Mouse (Mus musculus) midbrain, postnatal 0 days (tissue): ENCODE results near the gene Gm21970. TPM values are rescaled to one million over a fixed set of nuclear protein-coding genes. Genes with fewer than 3 reads are reported as not detected.

Experiments used
- ATAC-seq: fragments of 200-750 bp; cut with Nextera tagmentation; 2 replicates; pipeline ENCODE4 v1.8.0; 2017; ENCODE audit warnings: moderate number of reproducible peaks, mild to moderate bottlenecking, moderate TSS enrichment, moderate library complexity; ENCODE audit not compliant: low FRiP score
- DNase-seq: peaks from one replicate; pipeline ENCODE4 v3.0.0-alpha.2; 2015; ENCODE audit warnings: low spot score
- H3K27ac ChIP-seq: fragments of 300-500 bp; sonication (generic); 2 replicates; pipeline ENCODE4 v1.5.1; 2014; ENCODE audit warnings: low read depth, mild to moderate bottlenecking, low read length, mixed read lengths
- H3K27me3 ChIP-seq: fragments of 300-500 bp; sonication (generic); 2 replicates; pipeline ENCODE4 v1.6.1; 2014; ENCODE audit warnings: low read length, control low read depth, mixed read lengths; ENCODE audit not compliant: insufficient read depth
- H3K36me3 ChIP-seq: fragments of 300-500 bp; sonication (generic); 2 replicates; pipeline ENCODE4 v1.6.1; 2014; ENCODE audit warnings: low read length, control low read depth, mixed read lengths; ENCODE audit not compliant: insufficient read depth
- H3K4me1 ChIP-seq: fragments of 300-500 bp; sonication (generic); 2 replicates; pipeline ENCODE4 v1.6.1; 2014; ENCODE audit warnings: mild to moderate bottlenecking, control low read depth, antibody characterized with exemption, low read length, mixed read lengths; ENCODE audit not compliant: insufficient read depth
- H3K4me2 ChIP-seq: fragments of 300-500 bp; sonication (generic); 2 replicates; pipeline ENCODE4 v1.6.1; 2014; ENCODE audit warnings: low read depth, mild to moderate bottlenecking, low read length, mixed read lengths; ENCODE audit not compliant: poor library complexity, severe bottlenecking
- H3K4me3 ChIP-seq: fragments of 300-500 bp; sonication (generic); 2 replicates; pipeline ENCODE4 v1.5.1; 2014; ENCODE audit warnings: low read depth, mild to moderate bottlenecking, low read length, moderate library complexity
- H3K9ac ChIP-seq: fragments of 300-500 bp; sonication (generic); replicated peaks from 2 replicates; pipeline ENCODE4 v1.6.1; 2014; ENCODE audit warnings: mild to moderate bottlenecking, low read length, moderate library complexity, mixed read lengths; ENCODE audit not compliant: poor library complexity, severe bottlenecking
- H3K9me3 ChIP-seq: fragments of 300-500 bp; sonication (generic); 2 replicates; pipeline ENCODE4 v1.6.1; 2016; ENCODE audit warnings: low read length, control low read depth
- CTCF ChIP-seq: IDR thresholded peaks from 2 replicates; pipeline ENCODE4 v1.5.1; 2016; ENCODE audit warnings: antibody characterized with exemption, mild to moderate bottlenecking
- WGBS: fragments of 180-500 bp; shearing (Covaris S2); extraction: QIAGEN DNeasy Blood & Tissue Kit; methylation state at CpG from one replicate; pipeline ENCODE4 v1.1.7; 2014; 5-methylcytosine and 5-hydroxymethylcytosine counted together
- polyA plus RNA-seq: library from polyadenylated mRNA; unstranded; fragments of >200 nt; fragmentation: Nextera tagmentation; extraction: Ambion mirVana; gene quantifications from 2 replicates; pipeline ENCODE4 v1.2.1, GENCODE M21; 2015
- total RNA-seq: library from RNA; depleted of rRNA; stranded (reverse); fragments of >200 nt; gene quantifications from 2 replicates; pipeline ENCODE4 v1.2.3, GENCODE M21; 2014

Gene Gm21970
- total and polyA plus RNA-seq, 2 experiments from 2014 or later, result not detected

DNA sequence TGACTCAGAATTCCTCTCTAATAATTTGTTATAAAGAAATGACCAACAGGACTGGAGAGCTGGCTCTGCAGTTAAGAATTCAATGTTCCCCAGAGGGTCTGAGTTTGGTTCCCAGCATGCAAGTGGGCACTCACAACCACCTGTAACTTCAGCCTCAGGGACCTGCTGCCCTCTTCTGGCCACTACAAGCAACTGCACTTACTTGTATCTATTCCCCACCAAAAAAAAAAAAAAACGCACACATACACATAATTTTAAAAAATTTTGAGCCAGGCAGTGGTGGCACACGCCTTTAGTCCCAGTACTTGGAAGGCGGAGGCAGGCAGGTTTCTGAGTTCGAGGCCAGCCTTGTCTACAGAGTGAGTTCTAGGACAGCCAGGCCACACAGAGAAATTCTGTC is 1.4 kb upstream of the Gm21970 start:
- no peaks in the 10 kb centered on the region for H3K27me3 ChIP-seq
- no peak overlapping the region for H3K27ac ChIP-seq
- peak; percentile 62 for TF ChIP-seq CTCF
- 87% methylated on average over 4 of the region's 4 CpGs for WGBS
- DNase-seq (peak; percentile 45), ATAC-seq (no peak)
- no peaks in the 10 kb centered on the region for H3K4me1 ChIP-seq
- no peak overlapping the region for H3K4me3 ChIP-seq
- H3K36me3 ChIP-seq, result 0 out of 2 replicates have a peak, but pooled peaks cover 22% of the 10 kb centered on the region
- no peak overlapping the region for H3K4me2 ChIP-seq
- no peak overlapping the region for H3K9ac ChIP-seq
- no peaks in the 10 kb centered on the region for H3K9me3 ChIP-seq

DNA sequence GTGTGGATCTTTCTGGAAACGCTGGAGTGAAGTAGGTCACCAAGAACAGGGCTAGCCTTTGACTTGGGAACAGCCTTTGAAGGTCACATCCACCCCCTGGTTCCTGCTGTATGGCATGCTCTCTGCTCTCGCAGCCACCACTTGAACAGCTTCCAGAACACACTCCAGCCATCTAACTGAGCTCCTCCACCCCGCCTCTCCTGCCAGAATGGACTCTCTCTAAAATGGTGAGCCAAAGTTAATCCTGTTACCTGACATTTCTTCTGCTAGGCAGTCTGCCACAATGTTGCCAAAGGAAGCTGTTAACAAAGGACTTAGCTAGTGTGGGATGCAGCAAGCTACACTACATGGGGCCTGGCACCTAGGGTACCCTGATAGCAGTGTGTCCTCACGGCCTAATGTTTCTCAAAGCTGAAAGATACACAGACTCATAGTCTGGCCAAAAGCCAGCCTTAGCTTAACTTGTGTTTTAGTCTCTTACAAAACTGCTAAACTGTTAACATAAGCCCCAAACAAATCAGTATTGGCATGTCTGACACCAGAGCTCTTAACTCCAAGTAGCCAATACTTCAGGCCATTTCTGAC is 3.4 kb downstream of the Gm21970 start:
- Histone ChIP-seq H3K27ac (no peak overlapping the region), H3K27me3 (no peaks in the 10 kb centered on the region), H3K4me3 (no peak overlapping the region), H3K36me3 (0 out of 2 replicates have a peak, but pooled peaks cover 8% of the 10 kb centered on the region), H3K9me3 (no peaks in the 10 kb centered on the region), H3K4me1 (no peaks in the 10 kb centered on the region), H3K4me2 (no peak overlapping the region), H3K9ac (no peak overlapping the region)
- DNase-seq (no peak), ATAC-seq (no peak)
- no peak for TF ChIP-seq CTCF
- 57% methylated on average over 4 of the region's 4 CpGs for WGBS

DNA sequence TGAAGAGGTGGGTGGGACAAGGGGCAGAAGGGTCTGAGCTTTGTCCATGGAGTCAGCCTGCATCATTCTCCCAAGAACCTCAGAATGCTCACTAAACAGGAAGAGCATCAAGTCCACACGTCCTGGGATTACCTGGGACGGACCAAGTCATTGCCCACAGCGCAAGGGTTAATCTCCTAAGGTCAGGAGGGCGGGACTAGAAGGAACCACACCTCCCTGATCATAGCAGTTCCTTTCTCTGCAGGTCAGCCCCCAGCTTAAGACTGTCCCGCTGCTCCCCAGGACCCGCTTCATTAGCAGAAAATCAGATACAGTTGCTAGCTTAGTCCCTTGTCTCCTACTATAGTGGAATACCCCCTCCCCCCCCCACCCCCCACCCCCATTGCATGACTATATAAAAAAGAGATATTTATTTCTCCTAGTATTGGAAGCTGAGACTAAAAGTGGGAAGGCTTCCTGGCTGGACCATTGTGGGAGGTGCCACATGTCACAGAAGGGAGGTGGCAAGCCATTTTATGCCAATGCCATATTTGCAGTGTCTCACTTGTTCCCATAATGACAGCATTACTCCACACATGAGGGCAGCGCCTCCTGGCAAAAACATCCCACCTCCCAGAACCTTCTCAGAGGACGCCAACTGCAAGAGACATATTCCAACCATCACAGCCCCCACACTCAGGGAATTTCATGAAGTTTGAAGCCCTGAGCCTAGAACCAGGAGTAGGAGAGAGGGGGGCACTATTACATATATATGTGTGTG is 4.3 kb downstream of the Gm21970 start:
- ATAC-seq (no peak), DNase-seq (no peak)
- H3K4me3 ChIP-seq, result no peak overlapping the region
- 0 out of 2 replicates have a peak, but pooled peaks cover 8% of the 10 kb centered on the region for H3K36me3 ChIP-seq
- H3K4me1 ChIP-seq, result no peaks in the 10 kb centered on the region
- no peaks in the 10 kb centered on the region for H3K9me3 ChIP-seq
- no peak for TF ChIP-seq CTCF
- no peak overlapping the region for H3K9ac ChIP-seq
- no peaks in the 10 kb centered on the region for H3K27me3 ChIP-seq
- no peak overlapping the region for H3K27ac ChIP-seq
- WGBS, result 49% methylated on average over 8 of the region's 8 CpGs
- H3K4me2 ChIP-seq, result no peak overlapping the region

DNA sequence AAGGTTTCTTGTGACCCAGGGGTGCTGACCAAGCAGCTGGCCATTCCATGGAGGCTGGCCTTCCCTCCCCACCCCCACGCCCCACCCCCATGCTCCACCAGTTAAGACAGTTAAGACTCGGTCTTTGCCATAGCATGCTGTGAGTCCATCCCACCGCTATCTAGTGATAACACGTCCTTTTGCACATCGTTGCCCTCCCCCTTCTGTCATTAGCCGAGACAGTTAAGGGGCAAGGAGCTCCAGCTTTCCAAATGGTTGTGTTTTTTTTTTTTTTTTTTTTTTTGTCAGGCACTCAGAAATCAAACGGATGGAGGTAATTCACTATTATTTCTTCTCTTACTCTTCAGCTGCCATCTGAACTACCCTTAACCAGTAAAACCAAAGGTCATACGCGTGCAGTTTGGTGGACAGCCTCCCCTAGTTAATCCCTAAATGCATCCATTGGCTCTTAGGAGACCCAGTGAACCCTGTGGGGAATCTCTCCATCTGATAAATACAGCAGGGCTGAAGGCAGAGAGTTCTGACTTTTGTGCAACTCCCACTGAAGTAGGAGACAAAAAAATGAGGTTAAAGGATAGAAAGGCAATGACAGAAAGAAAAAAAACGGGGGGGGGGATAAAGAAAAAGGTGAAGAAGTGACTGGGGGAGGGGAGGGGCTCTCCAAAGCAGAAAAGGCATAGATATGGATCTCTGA is 5.5 kb downstream of the Gm21970 start:
- no peak for ATAC-seq
- H3K27me3 ChIP-seq, result no peaks in the 10 kb centered on the region
- no peak overlapping the region for H3K4me2 ChIP-seq
- H3K9me3 ChIP-seq, result no peaks in the 10 kb centered on the region
- 0 out of 2 replicates have a peak, but pooled peaks cover 8% of the 10 kb centered on the region for H3K36me3 ChIP-seq
- H3K27ac ChIP-seq, result no peak overlapping the region
- H3K4me3 ChIP-seq, result no peak overlapping the region
- H3K4me1 ChIP-seq, result no peaks in the 10 kb centered on the region
- no peak for DNase-seq
- no peak overlapping the region for H3K9ac ChIP-seq
- TF ChIP-seq CTCF, result no peak
- 71% methylated on average over 10 of the region's 10 CpGs for WGBS

DNA sequence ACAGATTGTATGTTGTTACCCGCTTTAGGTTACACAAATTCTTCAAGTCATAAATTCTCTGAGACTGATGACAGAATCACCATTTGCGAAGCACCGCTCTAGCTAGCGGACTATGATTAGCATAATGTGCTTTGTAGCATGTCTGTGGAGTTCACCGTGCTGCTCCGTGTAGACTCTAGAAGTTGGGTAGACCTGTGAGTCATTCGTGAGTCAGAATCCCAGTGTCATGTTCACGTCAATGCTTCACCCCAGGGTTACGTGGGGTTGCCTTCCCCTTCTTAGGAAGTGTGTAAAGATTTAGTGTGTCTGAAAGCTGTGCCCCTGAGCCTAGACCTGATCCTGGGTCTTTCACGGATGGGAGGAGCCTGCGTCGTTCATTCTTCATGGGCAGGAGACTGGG is 6.5 kb downstream of the Gm21970 start:
- H3K4me2 ChIP-seq, result no peak overlapping the region
- no peaks in the 10 kb centered on the region for H3K9me3 ChIP-seq
- H3K27ac ChIP-seq, result no peak overlapping the region
- 91% methylated on average over 12 of the region's 12 CpGs for WGBS
- DNase-seq, result no peak
- no peak overlapping the region for H3K4me3 ChIP-seq
- H3K9ac ChIP-seq, result no peak overlapping the region
- no peaks in the 10 kb centered on the region for H3K4me1 ChIP-seq
- H3K27me3 ChIP-seq, result no peaks in the 10 kb centered on the region
- no peak for TF ChIP-seq CTCF
- 0 out of 2 replicates have a peak, but pooled peaks cover 4% of the 10 kb centered on the region for H3K36me3 ChIP-seq
- ATAC-seq, result no peak

DNA sequence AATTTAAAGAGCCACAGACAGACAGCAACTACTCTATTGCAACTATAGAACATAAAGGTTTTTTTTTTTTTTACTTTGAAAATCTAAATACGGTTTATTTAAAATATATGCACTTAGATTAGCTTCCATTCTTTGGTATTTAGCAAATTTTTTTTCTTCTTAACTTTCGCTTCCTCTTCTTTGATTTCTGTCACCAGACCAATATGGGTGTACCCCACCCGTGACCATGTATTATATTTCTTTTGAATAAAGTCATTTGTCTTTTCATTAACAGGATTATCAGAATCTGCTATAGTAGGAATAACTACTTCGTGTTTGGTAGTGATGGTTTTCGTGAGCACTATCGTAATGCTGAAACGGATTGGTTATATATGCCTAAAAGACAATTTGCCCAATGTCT is 7.4 kb downstream of the Gm21970 start:
- Histone ChIP-seq H3K9ac (no peak overlapping the region), H3K9me3 (no peaks in the 10 kb centered on the region), H3K4me3 (no peak overlapping the region), H3K4me2 (no peak overlapping the region), H3K4me1 (no peaks in the 10 kb centered on the region), H3K27me3 (no peaks in the 10 kb centered on the region), H3K27ac (no peak overlapping the region), H3K36me3 (peaks cover 4% of the 10 kb centered on the region; the same call in 1 of the 2 replicates)
- TF ChIP-seq CTCF, result no peak
- DNase-seq, result no peak
- no peak for ATAC-seq
- WGBS, result 87% methylated on average over 7 of the region's 7 CpGs
